Mouse (Mus musculus): ENCODE measurements around the gene Rad51b. TPM values are rescaled to one million over a fixed set of nuclear protein-coding genes. Genes with fewer than 3 reads are reported as not detected.

Gene Rad51b
- polyA plus RNA-seq, 1 experiment from 2014 or later = 9.0 TPM

- Histone ChIP-seq H3K27me3 (no peaks in the 10 kb centered on the region), H3K4me3 (no peak overlapping the region), H3K9me3 (no peaks in the 10 kb centered on the region), H3K4me2 (no peak overlapping the region), H3K9ac (no peak overlapping the region), H3K36me3 (no peaks in the 10 kb centered on the region), H3K4me1 (peaks cover 15% of the 10 kb centered on the region), H3K27ac (no peak overlapping the region)
- WGBS = 67% methylated on average over 5 of the region's 5 CpGs
- no peak for ATAC-seq (ENCODE audit: borderline replicate concordance, extremely low read depth, low FRiP score, low TSS enrichment)
Measured at GRCm38 (mm10) chr12:79799370-79799769, 502.3 kb downstream of the Rad51b start.

GRCm38 (mm10) chr12:79803670-79804069, 506.6 kb downstream of the Rad51b start:
- Histone ChIP-seq H3K27me3 (no peaks in the 10 kb centered on the region), H3K36me3 (no peaks in the 10 kb centered on the region), H3K27ac (no peak overlapping the region), H3K4me3 (no peak overlapping the region), H3K9ac (no peak overlapping the region), H3K4me1 (peaks cover 32% of the 10 kb centered on the region), H3K4me2 (no peak overlapping the region), H3K9me3 (no peaks in the 10 kb centered on the region)
- ATAC-seq (ENCODE audit: borderline replicate concordance, extremely low read depth, low FRiP score, low TSS enrichment) = no peak
- WGBS = 75% methylated on average over 1 of the region's 1 CpGs

- Histone ChIP-seq H3K27ac (peak overlapping the region; percentile 60), H3K4me3 (no peak overlapping the region), H3K36me3 (no peaks in the 10 kb centered on the region), H3K9me3 (no peaks in the 10 kb centered on the region), H3K27me3 (no peaks in the 10 kb centered on the region), H3K9ac (no peak overlapping the region), H3K4me1 (peaks cover 38% of the 10 kb centered on the region), H3K4me2 (no peak overlapping the region)
- WGBS = 51% methylated on average over 8 of the region's 8 CpGs
- ATAC-seq (ENCODE audit: borderline replicate concordance, extremely low read depth, low FRiP score, low TSS enrichment) = no peak
Measured at GRCm38 (mm10) chr12:79804776-79805524, 507.9 kb downstream of the Rad51b start.

- Histone ChIP-seq H3K4me2 (no peak overlapping the region), H3K4me3 (no peak overlapping the region), H3K4me1 (peaks cover 43% of the 10 kb centered on the region), H3K36me3 (no peaks in the 10 kb centered on the region), H3K27ac (0 out of 2 replicates have a peak overlapping the region, but pooled peaks have one; percentile 62), H3K9ac (no peak overlapping the region), H3K27me3 (no peaks in the 10 kb centered on the region), H3K9me3 (no peaks in the 10 kb centered on the region)
- 0 out of 2 replicates have a peak, but pooled peaks have one; percentile 27 for ATAC-seq (ENCODE audit: borderline replicate concordance, extremely low read depth, low FRiP score, low TSS enrichment)
- WGBS = 72% methylated on average over 4 of the region's 4 CpGs
Measured at GRCm38 (mm10) chr12:79806990-79807389, 509.9 kb downstream of the Rad51b start.

GRCm38 (mm10) chr12:79807410-79807847, 510.3 kb downstream of the Rad51b start:
- H3K36me3 ChIP-seq = no peaks in the 10 kb centered on the region
- ATAC-seq (ENCODE audit: borderline replicate concordance, extremely low read depth, low FRiP score, low TSS enrichment) = 0 out of 2 replicates have a peak, but pooled peaks have one; percentile 36
- no peaks in the 10 kb centered on the region for H3K9me3 ChIP-seq
- H3K4me3 ChIP-seq = no peak overlapping the region
- no peaks in the 10 kb centered on the region for H3K27me3 ChIP-seq
- no peak overlapping the region for H3K4me2 ChIP-seq
- WGBS = 31% methylated on average over 10 of the region's 10 CpGs
- H3K4me1 ChIP-seq = peaks cover 43% of the 10 kb centered on the region
- no peak overlapping the region for H3K9ac ChIP-seq
- H3K27ac ChIP-seq = peak overlapping the region; percentile 62

GRCm38 (mm10) chr12:79807938-79808401, 510.9 kb downstream of the Rad51b start:
- Histone ChIP-seq H3K4me3 (no peak overlapping the region), H3K27me3 (no peaks in the 10 kb centered on the region), H3K4me1 (peaks cover 43% of the 10 kb centered on the region), H3K36me3 (no peaks in the 10 kb centered on the region), H3K27ac (no peak overlapping the region), H3K9me3 (no peaks in the 10 kb centered on the region), H3K4me2 (no peak overlapping the region), H3K9ac (no peak overlapping the region)
- 91% methylated on average over 8 of the region's 8 CpGs for WGBS
- ATAC-seq (ENCODE audit: borderline replicate concordance, extremely low read depth, low FRiP score, low TSS enrichment) = no peak

GRCm38 (mm10) chr12:79808426-79809398, 511.6 kb downstream of the Rad51b start:
- Histone ChIP-seq H3K4me1 (peaks cover 43% of the 10 kb centered on the region), H3K4me3 (no peak overlapping the region)
- WGBS = 78% methylated on average over 18 of the region's 18 CpGs

GRCm38 (mm10) chr12:79809518-79809917, 512.4 kb downstream of the Rad51b start:
- H3K4me1 ChIP-seq = peaks cover 38% of the 10 kb centered on the region
- no peak overlapping the region for H3K9ac ChIP-seq
- H3K9me3 ChIP-seq = no peaks in the 10 kb centered on the region
- no peak for ATAC-seq (ENCODE audit: borderline replicate concordance, extremely low read depth, low FRiP score, low TSS enrichment)
- no peaks in the 10 kb centered on the region for H3K27me3 ChIP-seq
- no peak overlapping the region for H3K4me2 ChIP-seq
- H3K36me3 ChIP-seq = no peaks in the 10 kb centered on the region
- no peak overlapping the region for H3K27ac ChIP-seq
- 63% methylated on average over 5 of the region's 5 CpGs for WGBS
- H3K4me3 ChIP-seq = no peak overlapping the region

More at GRCm38 (mm10) chr12:79808426-79809398, 511.6 kb downstream of the Rad51b start:
- no peak overlapping the region for H3K9ac ChIP-seq
- no peaks in the 10 kb centered on the region for H3K27me3 ChIP-seq
- H3K36me3 ChIP-seq = no peaks in the 10 kb centered on the region
- no peaks in the 10 kb centered on the region for H3K9me3 ChIP-seq
- ATAC-seq (ENCODE audit: borderline replicate concordance, extremely low read depth, low FRiP score, low TSS enrichment) = no peak
- H3K4me2 ChIP-seq = no peak overlapping the region
- H3K27ac ChIP-seq = 0 out of 2 replicates have a peak overlapping the region, but pooled peaks have one; percentile 30

GRCm38 (mm10) chr12:79812422-79812821, 515.3 kb downstream of the Rad51b start:
- no peak overlapping the region for H3K4me3 ChIP-seq
- H3K27ac ChIP-seq = no peak overlapping the region
- H3K4me1 ChIP-seq = peaks cover 19% of the 10 kb centered on the region
- no peaks in the 10 kb centered on the region for H3K9me3 ChIP-seq
- H3K36me3 ChIP-seq = no peaks in the 10 kb centered on the region
- ATAC-seq (ENCODE audit: borderline replicate concordance, extremely low read depth, low FRiP score, low TSS enrichment) = no peak
- H3K9ac ChIP-seq = no peak overlapping the region
- WGBS = 82% methylated on average over 8 of the region's 8 CpGs
- no peaks in the 10 kb centered on the region for H3K27me3 ChIP-seq
- no peak overlapping the region for H3K4me2 ChIP-seq

GRCm38 (mm10) chr12:79812838-79813563, 515.9 kb downstream of the Rad51b start:
- Histone ChIP-seq H3K27ac (no peak overlapping the region), H3K36me3 (no peaks in the 10 kb centered on the region), H3K4me2 (no peak overlapping the region), H3K9ac (no peak overlapping the region), H3K4me1 (peaks cover 16% of the 10 kb centered on the region), H3K4me3 (no peak overlapping the region), H3K9me3 (no peaks in the 10 kb centered on the region), H3K27me3 (no peaks in the 10 kb centered on the region)
- no peak for ATAC-seq (ENCODE audit: borderline replicate concordance, extremely low read depth, low FRiP score, low TSS enrichment)
- 72% methylated on average over 18 of the region's 18 CpGs for WGBS

GRCm38 (mm10) chr12:79813566-79814305, 516.7 kb downstream of the Rad51b start:
- H3K27ac ChIP-seq = no peak overlapping the region
- no peak overlapping the region for H3K4me3 ChIP-seq
- no peak for ATAC-seq (ENCODE audit: borderline replicate concordance, extremely low read depth, low FRiP score, low TSS enrichment)
- peaks cover 14% of the 10 kb centered on the region for H3K4me1 ChIP-seq
- H3K27me3 ChIP-seq = no peaks in the 10 kb centered on the region
- no peaks in the 10 kb centered on the region for H3K9me3 ChIP-seq
- 75% methylated on average over 8 of the region's 8 CpGs for WGBS
- H3K36me3 ChIP-seq = no peaks in the 10 kb centered on the region
- H3K4me2 ChIP-seq = no peak overlapping the region
- H3K9ac ChIP-seq = no peak overlapping the region
